Mouse (Mus musculus) hindbrain, embryonic 10.5 days (tissue): ENCODE results near the gene Supt6. TPM values are rescaled to one million over a fixed set of nuclear protein-coding genes. Genes with fewer than 3 reads are reported as not detected.

ENCODE experiments used
- DNase-seq: peaks from one replicate; pipeline ENCODE4 v3.0.0-alpha.2; 2017; ENCODE audit warnings: low spot score
- H3K27ac ChIP-seq: fragments of 300-500 bp; sonication (generic); 2 replicates; pipeline ENCODE4 v1.5.1; 2016; ENCODE audit warnings: mild to moderate bottlenecking, moderate library complexity
- H3K27me3 ChIP-seq: fragments of 300-500 bp; sonication (generic); 2 replicates; pipeline ENCODE4 v1.6.1; 2016; ENCODE audit warnings: mild to moderate bottlenecking; ENCODE audit not compliant: poor library complexity, insufficient read depth, severe bottlenecking
- H3K36me3 ChIP-seq: fragments of 300-500 bp; sonication (generic); 2 replicates; pipeline ENCODE4 v1.6.1; 2016; ENCODE audit warnings: mild to moderate bottlenecking, moderate library complexity
- H3K4me1 ChIP-seq: fragments of 300-500 bp; sonication (generic); replicated peaks from 2 replicates; pipeline ENCODE4 v1.6.1; 2016; ENCODE audit warnings: mild to moderate bottlenecking
- H3K4me3 ChIP-seq: fragments of 300-500 bp; sonication (generic); 2 replicates; pipeline ENCODE4 v1.5.1; 2016; ENCODE audit warnings: mild to moderate bottlenecking, moderate library complexity
- H3K9me3 ChIP-seq: fragments of 300-500 bp; sonication (generic); 2 replicates; pipeline ENCODE4 v1.6.1; 2016; ENCODE audit warnings: mild to moderate bottlenecking, moderate library complexity
- WGBS: fragments of 180-500 bp; shearing (Covaris S2); methylation state at CpG from one replicate; pipeline ENCODE4 v1.1.7; 2016; 5-methylcytosine and 5-hydroxymethylcytosine counted together
- polyA plus RNA-seq: library from polyadenylated mRNA; unstranded; fragments of >200 nt; fragmentation: Nextera tagmentation; extraction: Ambion mirVana; gene quantifications from 2 replicates; pipeline ENCODE4 v1.2.1, GENCODE M21; 2016

Supt6 gene
- polyA plus RNA-seq, 1 experiment from 2014 or later = 35.0 TPM

- WGBS = 69% methylated on average over 6 of the region's 6 CpGs
- Histone ChIP-seq H3K9me3 (no peaks in the 10 kb centered on the region), H3K27me3 (peaks cover 14% of the 10 kb centered on the region), H3K4me3 (no peak overlapping the region), H3K4me1 (peaks cover 43% of the 10 kb centered on the region), H3K27ac (no peak overlapping the region), H3K36me3 (peaks cover 29% of the 10 kb centered on the region)
- no peak for DNase-seq
These were observed 79.1 kb downstream of the Supt6 start for GRCm38 (mm10) chr11:78166640-78167039.

GRCm38 (mm10) chr11:78166161-78166560 is 79.6 kb downstream of the Supt6 start:
- H3K4me3 ChIP-seq = peak overlapping the region; percentile 100
- no peaks in the 10 kb centered on the region for H3K9me3 ChIP-seq
- WGBS = 53% methylated on average over 4 of the region's 4 CpGs
- no peak for DNase-seq
- H3K27ac ChIP-seq = peak overlapping the region; percentile 100
- peaks cover 32% of the 10 kb centered on the region for H3K36me3 ChIP-seq
- H3K4me1 ChIP-seq = peaks cover 46% of the 10 kb centered on the region
- peaks cover 14% of the 10 kb centered on the region for H3K27me3 ChIP-seq

- WGBS = 3% methylated on average over 16 of the region's 16 CpGs
- Histone ChIP-seq H3K4me1 (peaks cover 50% of the 10 kb centered on the region), H3K4me3 (peak overlapping the region; percentile 100), H3K27ac (peak overlapping the region; percentile 100), H3K27me3 (peaks cover 14% of the 10 kb centered on the region), H3K36me3 (peaks cover 32% of the 10 kb centered on the region), H3K9me3 (no peaks in the 10 kb centered on the region)
- no peak for DNase-seq
These were observed 80.1 kb downstream of the Supt6 start for GRCm38 (mm10) chr11:78165761-78166109.

- Histone ChIP-seq H3K27me3 (peaks cover 14% of the 10 kb centered on the region), H3K36me3 (peaks cover 35% of the 10 kb centered on the region), H3K27ac (peak within 1 kb of the TSS; percentile 100), H3K4me3 (peak within 1 kb of the TSS; percentile 100), H3K4me1 (peaks cover 53% of the 10 kb centered on the region), H3K9me3 (no peaks in the 10 kb centered on the region)
- peak; percentile 89 for DNase-seq
- under 1% methylated on average over 78 of the region's 78 CpGs for WGBS
These were observed 80.6 kb downstream of the Supt6 start, which contains the start of gene Traf4 for GRCm38 (mm10) chr11:78164924-78165760. Gene Traf4, minus strand, starts transcription at chr11:78165589.

GRCm38 (mm10) chr11:78164604-78164923 is 81.2 kb downstream of the Supt6 start:
- peaks cover 54% of the 10 kb centered on the region for H3K4me1 ChIP-seq
- DNase-seq = no peak
- under 1% methylated on average over 14 of the region's 14 CpGs for WGBS

GRCm38 (mm10) chr11:78163681-78164603 is 81.8 kb downstream of the Supt6 start:
- peak overlapping the region; percentile 100 for H3K4me3 ChIP-seq
- peaks cover 47% of the 10 kb centered on the region for H3K36me3 ChIP-seq
- peaks cover 55% of the 10 kb centered on the region for H3K4me1 ChIP-seq
- no peaks in the 10 kb centered on the region for H3K9me3 ChIP-seq
- under 1% methylated on average over 22 of the region's 22 CpGs for WGBS
- peak; percentile 88 for DNase-seq
- H3K27me3 ChIP-seq = peaks cover 14% of the 10 kb centered on the region
- H3K27ac ChIP-seq = peak overlapping the region; percentile 100

More at GRCm38 (mm10) chr11:78164604-78164923, 81.2 kb downstream of the Supt6 start:
- Histone ChIP-seq H3K27me3 (peaks cover 14% of the 10 kb centered on the region), H3K4me3 (peak overlapping the region; percentile 100), H3K36me3 (peaks cover 41% of the 10 kb centered on the region), H3K27ac (peak overlapping the region; percentile 100), H3K9me3 (no peaks in the 10 kb centered on the region)

GRCm38 (mm10) chr11:78163045-78163444 is 82.7 kb downstream of the Supt6 start:
- no peaks in the 10 kb centered on the region for H3K9me3 ChIP-seq
- peak overlapping the region; percentile 100 for H3K27ac ChIP-seq
- 75% methylated on average over 2 of the region's 2 CpGs for WGBS
- no peak for DNase-seq
- peaks cover 56% of the 10 kb centered on the region for H3K36me3 ChIP-seq
- peaks cover 14% of the 10 kb centered on the region for H3K27me3 ChIP-seq
- H3K4me1 ChIP-seq = peaks cover 54% of the 10 kb centered on the region
- peak overlapping the region; percentile 100 for H3K4me3 ChIP-seq

- H3K4me1 ChIP-seq = peaks cover 58% of the 10 kb centered on the region
- H3K27me3 ChIP-seq = peaks cover 9% of the 10 kb centered on the region
- H3K27ac ChIP-seq = peak overlapping the region; percentile 100
- H3K4me3 ChIP-seq = peak overlapping the region; percentile 100
- H3K36me3 ChIP-seq = peaks cover 61% of the 10 kb centered on the region
- DNase-seq = no peak
- WGBS = 69% methylated on average over 6 of the region's 6 CpGs
- no peaks in the 10 kb centered on the region for H3K9me3 ChIP-seq
These were observed 83.3 kb downstream of the Supt6 start for GRCm38 (mm10) chr11:78162504-78162903.

- Histone ChIP-seq H3K4me1 (peaks cover 58% of the 10 kb centered on the region), H3K4me3 (peak overlapping the region; percentile 100; the same call in 1 of the 2 replicates), H3K27me3 (peaks cover 4% of the 10 kb centered on the region), H3K36me3 (peaks cover 67% of the 10 kb centered on the region), H3K27ac (peak overlapping the region; percentile 100), H3K9me3 (no peaks in the 10 kb centered on the region)
- no peak for DNase-seq
- 72% methylated on average over 4 of the region's 4 CpGs for WGBS
These were observed 83.8 kb downstream of the Supt6 start for GRCm38 (mm10) chr11:78161968-78162367.

GRCm38 (mm10) chr11:78161169-78161568 is 84.6 kb downstream of the Supt6 start:
- peaks cover 75% of the 10 kb centered on the region for H3K36me3 ChIP-seq
- DNase-seq = no peak
- H3K4me1 ChIP-seq = peaks cover 52% of the 10 kb centered on the region
- H3K9me3 ChIP-seq = no peaks in the 10 kb centered on the region
- peak overlapping the region; percentile 4; the same call in 1 of the 2 replicates for H3K4me3 ChIP-seq
- H3K27ac ChIP-seq = no peak overlapping the region
- 92% methylated on average over 14 of the region's 14 CpGs for WGBS
- no peaks in the 10 kb centered on the region; the same call in 1 of the 2 replicates for H3K27me3 ChIP-seq

- Histone ChIP-seq H3K36me3 (peaks cover 80% of the 10 kb centered on the region), H3K27me3 (no peaks in the 10 kb centered on the region), H3K4me3 (peak overlapping the region; percentile 4; the same call in 1 of the 2 replicates), H3K27ac (no peak overlapping the region), H3K4me1 (peaks cover 47% of the 10 kb centered on the region), H3K9me3 (no peaks in the 10 kb centered on the region)
- no peak for DNase-seq
- 90% methylated on average over 3 of the region's 3 CpGs for WGBS
These were observed 85.1 kb downstream of the Supt6 start for GRCm38 (mm10) chr11:78160675-78161074.

GRCm38 (mm10) chr11:78160171-78160570 is 85.6 kb downstream of the Supt6 start:
- WGBS = 91% methylated on average over 18 of the region's 18 CpGs
- H3K36me3 ChIP-seq = peaks cover 85% of the 10 kb centered on the region
- H3K27me3 ChIP-seq = no peaks in the 10 kb centered on the region
- H3K4me3 ChIP-seq = no peak overlapping the region
- H3K27ac ChIP-seq = no peak overlapping the region
- DNase-seq = no peak
- no peaks in the 10 kb centered on the region for H3K9me3 ChIP-seq
- H3K4me1 ChIP-seq = peaks cover 45% of the 10 kb centered on the region
